Mouse (Mus musculus) embryonic fibroblast, embryonic 13.5 days (primary cell): ENCODE data around the gene Ywhaq. TPM values are rescaled to one million over a fixed set of nuclear protein-coding genes. Genes with fewer than 3 reads are reported as not detected.

Experiments
- H3K27ac ChIP-seq: 2 replicates; pipeline ENCODE4 v1.5.1; 2012; ENCODE audit warnings: low read length, control low read depth, inconsistent platforms; ENCODE audit not compliant: insufficient read depth
- H3K4me1 ChIP-seq: 2 replicates; pipeline ENCODE4 v1.6.1; 2011; ENCODE audit warnings: low read length; ENCODE audit not compliant: control insufficient read depth, insufficient read depth
- H3K4me3 ChIP-seq: 2 replicates; pipeline ENCODE4 v1.5.1; 2011; ENCODE audit warnings: mild to moderate bottlenecking, control low read depth, low read length; ENCODE audit not compliant: insufficient read depth
- CTCF ChIP-seq: IDR thresholded peaks from 2 replicates; pipeline ENCODE4 v1.5.1; 2011; ENCODE audit warnings: mild to moderate bottlenecking, control low read depth, low read length, moderate library complexity, borderline replicate concordance; ENCODE audit not compliant: insufficient read depth
- POLR2A ChIP-seq: IDR thresholded peaks from 2 replicates; pipeline ENCODE4 v1.6.1; 2011; ENCODE audit warnings: low read depth, mild to moderate bottlenecking, control low read depth, low read length, moderate library complexity
- polyA plus RNA-seq: library from polyadenylated mRNA; stranded (reverse); fragments of >200 nt; gene quantifications from 2 replicates; pipeline ENCODE4 v1.2.4, GENCODE M21; 2011; ENCODE audit warnings: low read depth; ENCODE audit not compliant: missing spikeins, insufficient read length

Gene Ywhaq
- polyA plus RNA-seq, 1 experiment, result 295 TPM

DNA sequence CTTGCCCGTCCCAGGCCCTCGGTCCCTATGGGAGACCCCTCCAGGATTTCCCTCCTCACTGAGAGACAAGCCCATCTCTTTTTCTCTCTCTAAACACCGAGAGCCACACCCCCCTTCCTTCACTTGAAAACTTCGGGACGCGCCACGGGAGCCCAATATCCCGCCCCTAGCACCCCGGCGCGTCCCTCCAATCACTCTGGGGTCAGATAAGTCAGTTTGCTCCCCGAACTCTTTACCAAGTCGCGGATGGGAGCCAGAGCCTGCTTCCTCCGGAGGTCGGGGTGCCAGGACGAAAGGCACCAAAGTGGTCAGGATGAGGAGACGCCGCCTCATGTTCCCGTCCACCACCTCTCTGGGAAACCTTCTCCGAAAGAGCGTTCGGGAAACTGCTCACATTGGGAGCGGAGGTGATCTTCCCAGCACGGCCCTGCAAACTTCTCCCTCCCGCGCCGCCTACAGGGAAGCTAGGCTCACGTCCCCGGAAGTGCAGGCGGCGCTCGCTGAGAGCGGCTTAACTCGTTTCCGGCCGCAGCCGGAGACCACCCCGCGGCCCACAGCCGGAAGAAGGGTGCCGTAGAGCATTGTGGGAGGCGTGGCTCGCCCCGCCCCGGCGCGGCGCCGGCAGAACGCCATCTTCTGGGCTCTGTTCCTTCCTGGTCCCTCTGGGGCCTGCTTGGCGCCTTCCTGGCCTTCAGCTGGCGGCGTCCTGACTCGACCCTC, 44.2 kb downstream of the Ywhaq start, which contains the start of gene Adam17:
TSS of gene Adam17 (minus strand) at position 533 of the 720 bp plus-strand sequence.
- Histone ChIP-seq H3K4me3 (peak within 1 kb of the TSS; percentile 85), H3K4me1 (no peaks in the 10 kb centered on the region; the same call in 1 of the 2 replicates), H3K27ac (peak within 1 kb of the TSS; percentile 91)
- TF ChIP-seq CTCF (peak; percentile 22; the same call in 1 of the 2 replicates), POLR2A (peak; percentile 86)

DNA sequence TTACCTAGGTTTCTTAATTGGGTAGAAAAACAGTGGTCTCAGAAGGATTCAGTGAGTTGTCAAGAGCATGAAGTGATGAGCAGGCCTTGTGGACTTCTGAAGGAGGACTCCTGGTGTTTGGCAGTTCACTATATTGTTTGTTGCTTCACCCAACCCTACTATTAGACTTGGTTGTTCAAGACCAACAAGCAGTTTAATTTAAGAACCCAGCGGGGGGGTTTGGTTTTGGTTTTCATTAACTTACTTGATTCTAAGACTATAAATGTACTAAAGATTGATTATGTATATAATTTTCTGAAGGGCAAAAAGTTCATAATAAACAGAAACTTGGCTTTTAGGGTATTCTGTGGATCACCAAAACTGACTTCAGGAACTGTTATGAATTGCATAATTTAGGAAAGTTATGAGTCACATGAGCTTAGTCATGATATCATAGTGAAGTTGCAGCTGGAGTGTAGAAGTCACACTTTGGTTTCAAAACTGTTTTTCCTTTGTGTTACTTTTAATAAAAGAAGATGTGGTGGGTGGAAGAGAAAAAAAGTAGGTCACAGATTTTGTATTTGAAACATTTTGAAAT, 47.3 kb downstream of the Ywhaq start:
- no peaks in the 10 kb centered on the region; the same call in 1 of the 2 replicates for H3K4me1 ChIP-seq
- no peak overlapping the region for H3K4me3 ChIP-seq
- H3K27ac ChIP-seq, result no peak overlapping the region
- TF ChIP-seq POLR2A, result no peak
- TF ChIP-seq CTCF, result no peak

DNA sequence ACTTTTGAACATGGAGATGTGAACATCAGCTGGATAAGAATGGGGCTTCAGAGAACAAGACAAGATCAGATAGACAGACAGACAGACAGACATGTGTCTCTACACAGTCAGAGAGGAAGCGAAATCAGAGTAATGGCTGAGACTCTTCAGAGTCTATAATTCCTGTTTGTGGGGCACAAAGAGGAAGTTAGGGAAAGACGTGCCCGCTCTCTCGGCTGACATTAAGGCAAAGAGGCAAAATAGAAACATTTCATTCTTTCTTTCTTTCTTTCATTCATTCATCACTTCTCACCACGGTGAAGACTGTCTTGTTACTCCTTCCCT, 48.4 kb downstream of the Ywhaq start:
- TF ChIP-seq CTCF (no peak), POLR2A (no peak)
- Histone ChIP-seq H3K4me3 (no peak overlapping the region), H3K4me1 (no peaks in the 10 kb centered on the region; the same call in 1 of the 2 replicates), H3K27ac (no peak overlapping the region)

DNA sequence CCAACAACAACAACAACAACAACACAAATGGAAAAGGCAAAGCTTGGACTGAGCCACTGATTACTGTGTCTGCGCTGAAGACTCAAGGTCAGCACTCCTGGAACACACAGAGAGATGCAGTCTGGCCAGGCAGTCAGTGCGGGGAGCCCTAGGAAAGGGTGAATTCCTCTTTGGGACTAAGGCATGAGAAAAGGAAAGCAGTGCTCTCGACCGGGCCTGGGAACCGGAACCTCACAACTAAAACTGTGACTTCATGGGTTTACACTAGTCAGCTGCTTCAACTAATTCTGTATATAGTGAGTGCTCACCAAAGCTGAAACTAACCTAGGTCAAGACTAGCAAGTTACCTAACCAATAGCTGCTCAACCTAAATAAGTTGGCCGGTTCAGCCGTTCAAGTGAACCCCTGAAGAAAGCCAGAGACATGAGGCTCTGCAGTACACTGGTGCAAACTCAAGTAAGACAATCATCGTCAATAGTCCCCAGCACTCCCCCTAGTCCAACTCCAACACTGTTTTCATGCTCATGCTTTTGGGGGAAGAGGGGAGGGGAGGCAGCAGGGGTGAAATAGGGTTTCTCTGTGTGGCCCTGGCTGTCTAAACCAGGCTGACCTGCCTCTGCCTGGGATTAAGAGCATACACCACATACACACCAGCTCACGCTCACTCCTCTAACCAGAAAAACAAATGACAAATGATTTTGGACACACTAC, 48.9 kb downstream of the Ywhaq start:
- TF ChIP-seq POLR2A, result no peak
- no peak for TF ChIP-seq CTCF
- H3K4me1 ChIP-seq, result no peaks in the 10 kb centered on the region; the same call in 1 of the 2 replicates
- no peak overlapping the region for H3K27ac ChIP-seq
- H3K4me3 ChIP-seq, result no peak overlapping the region

DNA sequence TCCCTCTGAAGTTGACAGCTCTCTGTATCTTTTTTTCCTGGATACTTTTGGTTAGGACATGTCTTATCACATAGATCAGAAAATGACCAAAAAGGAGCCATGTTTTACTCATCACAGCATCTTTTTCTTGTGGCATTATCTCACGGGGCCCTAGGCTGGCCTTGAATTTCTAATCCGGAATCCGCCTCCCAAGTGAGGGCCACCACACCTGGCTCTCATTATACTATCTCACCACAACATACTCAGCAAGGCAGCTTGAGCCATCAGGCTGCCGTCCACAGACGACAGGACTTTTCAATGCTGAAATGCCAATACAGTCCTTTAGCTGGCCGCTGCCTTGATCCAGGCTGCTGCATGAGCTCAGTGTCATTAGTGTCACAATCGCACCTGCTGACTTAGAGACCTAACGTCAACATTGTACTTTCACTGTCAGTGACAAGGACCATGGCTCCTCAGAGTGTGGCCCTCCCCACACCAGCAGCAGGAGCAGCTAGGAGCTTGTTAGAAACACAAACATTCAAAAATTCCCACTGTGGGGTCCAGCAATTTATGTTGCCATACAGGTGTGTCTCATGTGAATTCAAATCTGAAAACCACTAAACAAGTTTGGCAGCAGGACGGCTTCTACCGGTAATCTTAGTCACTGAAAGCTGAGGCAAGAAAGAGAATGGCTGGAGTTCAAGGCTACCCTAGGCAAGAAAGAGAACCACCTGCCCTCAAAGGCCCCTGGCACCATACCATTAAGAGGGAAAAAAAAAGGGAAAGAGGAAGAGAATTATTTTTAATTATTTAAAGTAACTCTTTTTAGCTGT, 52.6 kb downstream of the Ywhaq start:
- no peaks in the 10 kb centered on the region for H3K4me1 ChIP-seq
- H3K4me3 ChIP-seq, result no peak overlapping the region
- no peak for TF ChIP-seq CTCF
- H3K27ac ChIP-seq, result no peak overlapping the region

DNA sequence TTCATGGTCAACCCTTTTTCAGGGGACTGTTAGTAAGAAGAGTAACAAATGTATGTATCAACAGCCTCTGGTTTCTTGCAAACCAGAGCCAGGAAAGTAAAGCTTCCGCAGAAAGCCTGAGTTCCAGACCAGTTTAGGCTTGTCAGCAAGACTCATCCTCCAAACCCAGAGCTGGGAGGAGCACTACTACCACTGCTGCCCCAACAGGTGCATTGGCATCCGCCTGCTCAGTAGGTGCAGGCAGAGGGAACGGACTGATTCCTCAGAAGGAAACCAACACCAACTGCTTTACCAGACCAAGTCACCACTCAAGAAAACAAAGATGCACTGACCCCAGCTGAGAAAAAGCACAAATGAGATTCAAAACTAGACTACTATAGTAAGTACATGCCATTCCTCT, 54.2 kb downstream of the Ywhaq start:
- Histone ChIP-seq H3K4me3 (no peak overlapping the region), H3K27ac (no peak overlapping the region), H3K4me1 (no peaks in the 10 kb centered on the region)
- no peak for TF ChIP-seq CTCF
- TF ChIP-seq POLR2A, result no peak

DNA sequence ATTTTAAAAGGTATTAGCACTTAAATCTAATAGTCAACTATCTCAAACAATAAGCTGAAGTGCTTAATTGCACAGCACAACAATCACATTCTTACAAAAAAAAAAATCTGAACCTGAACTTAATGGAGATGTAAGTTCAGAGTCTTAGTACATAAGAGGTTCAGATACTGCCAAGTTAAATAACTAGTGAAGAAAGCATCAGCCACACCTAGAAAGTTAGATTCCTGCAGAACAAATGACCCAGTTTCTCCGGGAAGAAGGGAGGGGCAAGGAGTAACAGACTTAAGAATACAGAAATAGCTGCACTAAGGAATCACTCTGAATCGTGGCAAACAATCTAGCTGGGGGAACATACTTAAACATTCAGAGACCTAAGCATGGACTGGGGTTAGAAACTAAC, 54.8 kb downstream of the Ywhaq start:
- H3K27ac ChIP-seq, result no peak overlapping the region
- no peak for TF ChIP-seq POLR2A
- no peak for TF ChIP-seq CTCF
- no peak overlapping the region for H3K4me3 ChIP-seq
- H3K4me1 ChIP-seq, result no peaks in the 10 kb centered on the region

DNA sequence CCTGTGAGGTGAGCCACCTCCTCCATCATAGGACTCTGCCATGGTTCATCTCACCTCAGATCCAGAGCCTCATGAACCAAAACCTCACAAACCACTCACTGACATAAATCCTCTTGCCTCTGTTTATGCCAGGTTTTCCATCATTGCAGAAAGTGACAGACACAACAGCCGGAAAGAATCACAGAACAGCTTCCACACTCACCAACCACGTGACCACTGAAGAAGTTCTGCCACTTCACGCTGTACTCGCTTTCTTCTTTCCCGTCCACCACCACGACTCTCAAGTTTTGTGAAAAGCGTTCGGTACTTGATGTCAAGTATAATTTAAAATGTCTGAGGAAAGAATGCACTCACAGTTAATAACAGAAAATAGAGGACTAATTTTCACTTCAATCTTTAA, 63.8 kb downstream of the Ywhaq start:
- H3K4me3 ChIP-seq, result no peak overlapping the region
- TF ChIP-seq CTCF (no peak), POLR2A (no peak)
- H3K4me1 ChIP-seq, result no peaks in the 10 kb centered on the region
- no peak overlapping the region for H3K27ac ChIP-seq

DNA sequence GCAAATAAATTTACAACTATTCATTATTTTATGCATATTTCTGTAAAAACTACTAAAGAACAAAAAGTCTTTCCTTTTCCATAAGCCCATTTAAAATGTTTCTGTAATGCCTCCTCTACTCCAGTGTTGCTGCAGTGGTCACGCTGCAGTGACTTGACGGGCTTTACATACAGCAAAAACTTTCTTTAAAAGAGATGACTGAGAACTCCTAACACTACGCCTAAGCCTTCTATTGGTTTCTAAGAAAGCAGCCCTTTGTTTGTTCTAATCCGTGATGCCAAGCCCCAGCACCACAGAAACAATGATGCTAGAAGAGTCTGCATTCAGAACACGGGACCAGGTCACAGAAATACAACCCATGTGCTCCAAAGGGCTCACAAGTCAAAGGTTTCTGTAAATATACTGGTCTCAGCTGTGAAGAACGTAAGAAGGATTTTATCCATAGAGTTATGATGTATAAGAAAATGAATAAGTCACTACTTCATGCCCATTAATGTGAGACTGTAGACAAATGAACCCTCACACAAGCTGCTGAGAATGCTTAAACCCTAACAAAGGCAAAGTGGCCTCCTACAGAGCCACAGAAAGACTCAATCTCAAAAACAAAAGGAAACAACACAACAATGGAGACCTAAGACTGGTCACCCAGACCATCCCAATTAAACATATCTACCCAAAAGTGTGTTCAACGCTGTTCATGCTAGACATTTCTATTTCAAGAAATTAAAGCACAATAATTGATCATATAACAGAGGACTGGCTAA, 67.1 kb downstream of the Ywhaq start:
- no peak overlapping the region for H3K4me3 ChIP-seq
- no peaks in the 10 kb centered on the region for H3K4me1 ChIP-seq
- H3K27ac ChIP-seq, result no peak overlapping the region
- TF ChIP-seq CTCF, result no peak
- TF ChIP-seq POLR2A, result no peak
